Mouse (Mus musculus): ENCODE results near the gene Glis3. TPM values are rescaled to one million over a fixed set of nuclear protein-coding genes. Genes with fewer than 3 reads are reported as not detected.

Glis3 gene
- polyA plus RNA-seq, 1 experiment from 2014 or later, result 3.2 TPM

DNA sequence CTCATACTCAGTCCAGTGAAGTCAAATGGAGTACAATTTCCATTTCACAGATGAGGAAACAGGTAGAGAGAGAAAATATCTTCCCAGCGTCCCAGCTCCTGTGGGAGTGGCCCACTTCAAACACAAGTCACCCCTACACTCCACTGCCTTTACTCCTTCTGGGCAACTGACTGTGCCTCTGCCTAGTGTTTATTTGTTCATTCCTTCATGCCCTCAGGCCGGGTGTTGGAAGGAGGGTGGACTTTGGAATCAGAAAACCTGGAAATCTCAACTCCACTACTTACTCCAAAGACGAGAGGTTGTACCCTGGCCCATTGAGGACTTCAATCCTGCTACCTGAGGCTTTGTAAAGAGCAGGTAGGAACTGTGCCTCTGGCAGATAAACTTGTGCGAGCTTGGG lies 6.5 kb upstream of the Glis3 start:
- DNase-seq (ENCODE audit: low spot score), result no peak
- 69% methylated on average over 4 of the region's 4 CpGs for WGBS
- Histone ChIP-seq H3K27me3 (ENCODE audit: control insufficient read depth, insufficient read depth, low read length) (no peaks in the 10 kb centered on the region), H3K4me2 (ENCODE audit: low read depth, severe bottlenecking) (no peak overlapping the region), H3K4me1 (ENCODE audit: control insufficient read depth, insufficient read depth, low read length) (no peaks in the 10 kb centered on the region), H3K4me3 (ENCODE audit: low read depth, low read length) (no peak overlapping the region), H3K36me3 (ENCODE audit: control insufficient read depth, insufficient read depth, low read length) (no peaks in the 10 kb centered on the region), H3K9ac (ENCODE audit: low read length) (no peak overlapping the region), H3K27ac (replicated peaks; ENCODE audit: low read depth, low read length) (no peak overlapping the region), H3K9me3 (ENCODE audit: control insufficient read depth, low read length) (no peaks in the 10 kb centered on the region)
- ATAC-seq (ENCODE audit: insufficient number of reproducible peaks, low FRiP score, low TSS enrichment, low read depth), result no peak

DNA sequence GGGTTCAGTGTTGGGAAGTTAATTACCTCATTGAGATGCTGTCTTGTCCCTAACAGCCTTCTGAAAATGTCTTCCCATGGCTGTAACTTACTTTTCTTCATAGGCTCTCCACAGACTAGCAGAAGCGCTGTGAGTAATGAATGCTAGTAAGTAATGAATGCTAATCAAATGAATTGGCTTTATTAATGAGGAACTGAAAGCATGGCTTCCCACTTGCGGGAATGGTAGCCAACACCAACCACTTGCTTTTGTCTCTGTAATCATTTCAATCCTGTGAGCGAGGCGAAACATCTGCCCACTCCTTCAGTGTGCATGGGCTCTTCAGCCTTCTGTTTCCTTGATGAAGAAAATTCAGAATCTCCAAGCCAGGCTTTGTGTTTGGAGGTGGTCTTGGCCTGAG lies 5.6 kb upstream of the Glis3 start:
- no peaks in the 10 kb centered on the region for H3K4me1 ChIP-seq (ENCODE audit: control insufficient read depth, insufficient read depth, low read length)
- 0 out of 2 replicates have a peak, but pooled peaks cover 2% of the 10 kb centered on the region for H3K27me3 ChIP-seq (ENCODE audit: control insufficient read depth, insufficient read depth, low read length)
- WGBS, result 92% methylated on average over 4 of the region's 4 CpGs
- H3K27ac ChIP-seq (replicated peaks; ENCODE audit: low read depth, low read length), result no peak overlapping the region
- no peak for ATAC-seq (ENCODE audit: insufficient number of reproducible peaks, low FRiP score, low TSS enrichment, low read depth)
- no peak overlapping the region for H3K4me3 ChIP-seq (ENCODE audit: low read depth, low read length)
- H3K9ac ChIP-seq (ENCODE audit: low read length), result no peak overlapping the region
- H3K36me3 ChIP-seq (ENCODE audit: control insufficient read depth, insufficient read depth, low read length), result no peaks in the 10 kb centered on the region
- no peak overlapping the region for H3K4me2 ChIP-seq (ENCODE audit: low read depth, severe bottlenecking)
- no peak for DNase-seq (ENCODE audit: low spot score)
- H3K9me3 ChIP-seq (ENCODE audit: control insufficient read depth, low read length), result no peaks in the 10 kb centered on the region

DNA sequence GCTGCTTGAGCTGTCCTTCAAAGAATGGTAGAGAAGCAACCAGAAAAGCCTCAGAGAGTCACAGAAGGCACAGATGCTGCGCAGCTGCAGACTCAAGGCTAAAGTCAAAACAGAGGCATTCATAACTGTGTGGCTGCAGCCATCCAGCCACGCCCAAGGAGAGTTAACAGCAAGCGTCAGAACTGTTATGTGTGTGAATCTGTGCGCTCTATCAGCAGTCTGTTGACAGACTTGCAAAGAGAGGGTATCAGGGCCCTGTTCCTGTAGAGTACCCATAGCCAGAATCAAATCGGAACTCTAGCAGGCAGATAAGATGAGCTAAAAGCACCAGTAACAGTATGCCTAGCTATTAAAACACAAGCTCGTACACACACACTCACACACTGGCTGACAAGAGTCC lies 4.5 kb upstream of the Glis3 start:
- 85% methylated on average over 6 of the region's 6 CpGs for WGBS
- Histone ChIP-seq H3K9me3 (ENCODE audit: control insufficient read depth, low read length) (no peaks in the 10 kb centered on the region), H3K36me3 (ENCODE audit: control insufficient read depth, insufficient read depth, low read length) (no peaks in the 10 kb centered on the region), H3K4me3 (ENCODE audit: low read depth, low read length) (no peak overlapping the region), H3K4me2 (ENCODE audit: low read depth, severe bottlenecking) (no peak overlapping the region), H3K27ac (replicated peaks; ENCODE audit: low read depth, low read length) (no peak overlapping the region), H3K9ac (ENCODE audit: low read length) (no peak overlapping the region), H3K27me3 (ENCODE audit: control insufficient read depth, insufficient read depth, low read length) (0 out of 2 replicates have a peak, but pooled peaks cover 2% of the 10 kb centered on the region), H3K4me1 (ENCODE audit: control insufficient read depth, insufficient read depth, low read length) (no peaks in the 10 kb centered on the region)
- DNase-seq (ENCODE audit: low spot score) (no peak), ATAC-seq (ENCODE audit: insufficient number of reproducible peaks, low FRiP score, low TSS enrichment, low read depth) (no peak)

DNA sequence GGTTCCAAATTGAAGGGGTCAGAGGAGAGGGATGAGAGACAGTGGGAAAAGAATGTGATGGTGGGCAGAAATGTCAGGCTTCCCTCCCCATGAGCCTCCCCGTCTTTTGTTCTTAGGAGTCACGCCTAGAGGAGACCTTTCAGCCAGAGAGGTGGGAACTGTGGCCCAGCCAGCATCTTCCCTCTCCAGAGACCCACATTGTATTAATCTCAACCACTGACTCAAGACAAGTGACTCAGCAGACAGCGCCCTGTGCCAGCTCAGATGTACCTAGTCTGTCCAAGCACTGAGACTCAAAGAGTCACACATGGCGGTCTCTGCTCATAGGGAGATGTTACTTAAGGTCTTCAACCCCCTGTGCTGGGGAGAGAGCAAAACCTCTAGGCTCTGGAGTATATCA lies 3.5 kb upstream of the Glis3 start:
- Histone ChIP-seq H3K27ac (replicated peaks; ENCODE audit: low read depth, low read length) (no peak overlapping the region), H3K9ac (ENCODE audit: low read length) (no peak overlapping the region), H3K4me2 (ENCODE audit: low read depth, severe bottlenecking) (no peak overlapping the region), H3K9me3 (ENCODE audit: control insufficient read depth, low read length) (no peaks in the 10 kb centered on the region), H3K4me3 (ENCODE audit: low read depth, low read length) (no peak overlapping the region), H3K27me3 (ENCODE audit: control insufficient read depth, insufficient read depth, low read length) (0 out of 2 replicates have a peak, but pooled peaks cover 6% of the 10 kb centered on the region), H3K4me1 (ENCODE audit: control insufficient read depth, insufficient read depth, low read length) (peaks cover 2% of the 10 kb centered on the region; the same call in 1 of the 2 replicates), H3K36me3 (ENCODE audit: control insufficient read depth, insufficient read depth, low read length) (no peaks in the 10 kb centered on the region)
- WGBS, result 86% methylated on average over 4 of the region's 4 CpGs
- no peak for DNase-seq (ENCODE audit: low spot score)
- ATAC-seq (ENCODE audit: insufficient number of reproducible peaks, low FRiP score, low TSS enrichment, low read depth), result no peak

DNA sequence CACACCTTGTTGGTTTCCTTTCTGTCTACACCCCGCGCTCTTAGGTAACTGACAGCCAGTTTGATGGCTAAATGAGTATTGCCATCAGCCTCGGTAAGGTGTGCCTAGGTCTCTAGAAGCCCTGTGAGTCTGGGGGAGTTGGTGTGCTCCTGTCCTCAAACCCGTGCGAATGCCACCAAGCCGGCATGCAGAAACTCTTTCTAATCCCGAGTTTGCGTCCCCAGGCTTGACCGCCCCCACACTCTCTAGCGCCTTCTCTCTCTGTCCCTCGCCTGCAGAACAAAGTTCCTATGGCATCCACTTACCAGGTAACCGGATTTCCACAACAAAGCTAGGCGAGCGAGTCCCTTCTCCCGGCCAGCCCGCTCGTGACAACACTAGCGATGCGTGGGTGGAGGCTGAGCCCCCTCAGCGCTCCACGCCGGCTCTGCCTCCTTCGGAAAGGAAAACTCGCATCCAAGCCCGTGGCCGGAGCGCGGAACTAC lies 544 bp downstream of the Glis3 start:
- Histone ChIP-seq H3K27me3 (ENCODE audit: control insufficient read depth, insufficient read depth, low read length) (peaks cover 10% of the 10 kb centered on the region), H3K4me1 (ENCODE audit: control insufficient read depth, insufficient read depth, low read length) (peaks cover 12% of the 10 kb centered on the region), H3K9ac (ENCODE audit: low read length) (peak overlapping the region; percentile 70), H3K9me3 (ENCODE audit: control insufficient read depth, low read length) (no peaks in the 10 kb centered on the region), H3K36me3 (ENCODE audit: control insufficient read depth, insufficient read depth, low read length) (no peaks in the 10 kb centered on the region), H3K4me3 (ENCODE audit: low read depth, low read length) (peak overlapping the region; percentile 54), H3K27ac (replicated peaks; ENCODE audit: low read depth, low read length) (no peak overlapping the region), H3K4me2 (ENCODE audit: low read depth, severe bottlenecking) (peak overlapping the region; percentile 99)
- ATAC-seq (ENCODE audit: insufficient number of reproducible peaks, low FRiP score, low TSS enrichment, low read depth), result no peak
- DNase-seq (ENCODE audit: low spot score), result no peak
- under 1% methylated on average over 28 of the region's 28 CpGs for WGBS

DNA sequence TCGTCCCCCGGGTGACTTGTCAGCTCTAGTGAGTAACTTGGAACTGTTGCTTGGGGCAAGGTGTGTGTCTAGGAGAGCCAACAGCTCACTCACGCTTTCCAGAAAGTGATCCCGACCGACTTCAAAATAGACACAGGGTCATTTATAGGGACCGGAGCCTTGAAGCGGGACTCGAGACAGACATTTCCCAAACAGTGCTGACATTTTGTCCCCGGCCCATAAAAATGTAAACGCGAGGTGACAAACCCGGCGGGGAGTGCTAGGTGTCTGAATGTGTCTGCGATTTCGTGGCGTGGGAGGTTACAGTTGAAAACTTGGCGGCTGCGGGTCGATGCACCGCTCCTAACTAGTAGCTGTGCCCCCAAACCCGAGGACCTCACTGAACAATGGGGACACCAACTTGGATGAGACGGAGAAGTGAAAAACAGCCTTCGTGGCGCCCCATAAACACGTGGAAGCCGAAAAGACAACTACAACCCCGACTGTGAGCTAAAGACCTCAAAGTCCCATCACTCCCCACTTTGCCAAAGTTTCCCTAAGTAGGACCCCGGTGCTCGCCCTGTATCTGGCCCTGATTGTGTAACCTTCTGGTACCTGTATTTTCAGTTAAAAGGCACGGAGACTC lies 1.1 kb downstream of the Glis3 start:
- DNase-seq (ENCODE audit: low spot score), result peak; percentile 50
- Histone ChIP-seq H3K9me3 (ENCODE audit: control insufficient read depth, low read length) (no peaks in the 10 kb centered on the region), H3K27ac (replicated peaks; ENCODE audit: low read depth, low read length) (no peak overlapping the region), H3K4me1 (ENCODE audit: control insufficient read depth, insufficient read depth, low read length) (peaks cover 12% of the 10 kb centered on the region), H3K36me3 (ENCODE audit: control insufficient read depth, insufficient read depth, low read length) (no peaks in the 10 kb centered on the region), H3K4me3 (ENCODE audit: low read depth, low read length) (peak overlapping the region; percentile 54), H3K9ac (ENCODE audit: low read length) (peak overlapping the region; percentile 70), H3K4me2 (ENCODE audit: low read depth, severe bottlenecking) (peak overlapping the region; percentile 99), H3K27me3 (ENCODE audit: control insufficient read depth, insufficient read depth, low read length) (peaks cover 10% of the 10 kb centered on the region)
- under 1% methylated on average over 30 of the region's 30 CpGs for WGBS
- no peak for ATAC-seq (ENCODE audit: insufficient number of reproducible peaks, low FRiP score, low TSS enrichment, low read depth)

DNA sequence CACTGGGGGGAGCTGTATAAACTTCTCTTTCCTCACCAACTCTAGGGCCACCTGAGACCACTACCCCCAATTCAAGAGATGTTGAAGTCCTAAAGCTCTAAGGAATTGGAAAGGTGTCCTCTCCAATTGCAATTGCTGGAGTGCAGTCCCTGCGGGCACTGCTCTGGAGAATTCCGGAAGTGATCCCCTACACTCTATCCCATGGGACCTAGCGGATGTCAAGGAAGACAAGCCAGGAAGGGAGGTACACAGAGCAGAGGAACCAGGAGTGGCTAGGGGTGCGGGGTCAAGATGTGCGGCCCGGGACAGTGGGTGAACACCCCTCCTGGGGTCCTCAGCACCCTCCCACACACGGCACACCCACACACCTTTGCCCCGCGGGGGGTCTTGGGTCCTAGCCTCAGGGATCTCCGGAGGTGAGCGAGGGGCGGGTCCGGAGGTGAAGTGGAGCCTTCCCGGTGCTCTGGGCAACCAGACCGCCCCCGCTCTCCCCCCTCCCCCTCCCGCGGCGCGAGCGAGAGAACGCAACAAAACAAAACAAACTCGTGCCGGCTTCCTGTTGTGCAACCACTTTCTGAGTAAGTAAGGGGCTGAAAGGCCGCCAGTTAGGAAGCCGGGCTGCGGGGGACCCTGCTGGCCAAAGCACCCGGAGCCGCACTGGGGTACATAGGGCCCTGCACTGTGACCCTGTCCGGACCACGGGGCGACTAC lies 2.0 kb downstream of the Glis3 start:
- Histone ChIP-seq H3K4me2 (ENCODE audit: low read depth, severe bottlenecking) (peak overlapping the region; percentile 99), H3K9ac (ENCODE audit: low read length) (peak overlapping the region; percentile 47; the same call in 1 of the 2 replicates), H3K27me3 (ENCODE audit: control insufficient read depth, insufficient read depth, low read length) (peaks cover 10% of the 10 kb centered on the region), H3K27ac (replicated peaks; ENCODE audit: low read depth, low read length) (no peak overlapping the region), H3K9me3 (ENCODE audit: control insufficient read depth, low read length) (no peaks in the 10 kb centered on the region), H3K36me3 (ENCODE audit: control insufficient read depth, insufficient read depth, low read length) (no peaks in the 10 kb centered on the region), H3K4me1 (ENCODE audit: control insufficient read depth, insufficient read depth, low read length) (peaks cover 12% of the 10 kb centered on the region), H3K4me3 (ENCODE audit: low read depth, low read length) (peak overlapping the region; percentile 54)
- ATAC-seq (ENCODE audit: insufficient number of reproducible peaks, low FRiP score, low TSS enrichment, low read depth) (peak; percentile 40; the same call in 1 of the 2 replicates), DNase-seq (ENCODE audit: low spot score) (peak; percentile 59)
- WGBS, result under 1% methylated on average over 32 of the region's 32 CpGs

DNA sequence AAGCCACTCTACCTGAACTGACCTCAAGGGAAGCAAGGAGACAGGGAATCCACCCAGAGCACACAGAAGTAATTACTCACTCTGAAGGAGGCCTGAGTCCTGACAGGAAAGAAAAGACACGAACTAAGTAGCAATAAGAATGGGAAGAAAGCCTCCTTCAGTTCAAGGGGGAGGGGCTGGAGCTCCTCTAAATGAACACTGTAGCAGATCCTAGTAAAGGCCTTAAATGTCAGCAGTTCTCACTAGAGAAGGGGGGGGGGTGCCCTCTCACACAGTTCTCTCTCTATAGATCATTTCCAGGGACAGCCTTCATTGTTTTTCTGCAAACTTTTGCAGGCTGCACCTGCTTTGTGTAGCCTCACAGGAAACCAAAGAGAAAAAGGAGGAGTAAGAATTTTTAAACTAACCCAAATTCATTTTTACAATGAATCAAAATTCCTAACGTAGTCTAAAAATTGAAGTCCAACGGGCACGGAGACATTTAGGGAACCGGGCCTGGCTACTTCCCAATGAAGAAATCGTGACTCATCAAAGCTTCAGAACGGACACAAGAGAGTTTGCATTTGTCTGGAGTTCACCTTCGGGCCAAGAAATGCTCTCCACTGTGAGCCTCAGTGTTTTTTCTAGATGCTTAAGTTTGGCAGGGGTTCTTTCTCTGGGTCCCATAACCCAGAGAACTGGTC lies 2.7 kb downstream of the Glis3 start:
- no peak overlapping the region for H3K27ac ChIP-seq (replicated peaks; ENCODE audit: low read depth, low read length)
- no peak overlapping the region for H3K9ac ChIP-seq (ENCODE audit: low read length)
- no peak for ATAC-seq (ENCODE audit: insufficient number of reproducible peaks, low FRiP score, low TSS enrichment, low read depth)
- H3K9me3 ChIP-seq (ENCODE audit: control insufficient read depth, low read length), result no peaks in the 10 kb centered on the region
- no peaks in the 10 kb centered on the region for H3K36me3 ChIP-seq (ENCODE audit: control insufficient read depth, insufficient read depth, low read length)
- no peak for DNase-seq (ENCODE audit: low spot score)
- peaks cover 10% of the 10 kb centered on the region for H3K27me3 ChIP-seq (ENCODE audit: control insufficient read depth, insufficient read depth, low read length)
- H3K4me1 ChIP-seq (ENCODE audit: control insufficient read depth, insufficient read depth, low read length), result peaks cover 12% of the 10 kb centered on the region
- peak overlapping the region; percentile 99 for H3K4me2 ChIP-seq (ENCODE audit: low read depth, severe bottlenecking)
- 36% methylated on average over 8 of the region's 8 CpGs for WGBS
- no peak overlapping the region; the same call in 1 of the 2 replicates for H3K4me3 ChIP-seq (ENCODE audit: low read depth, low read length)

Data from limb, embryonic 11.5 days (tissue).